Mouse (Mus musculus) liver, adult 2 months (tissue): ENCODE data around the gene Cacybp.

Experiments
- CTCF ChIP-seq: fragments of 200-500 bp; IDR thresholded peaks from 2 replicates; pipeline ENCODE4 v1.5.1; 2011; ENCODE audit warnings: low read depth, low read length, control low read depth
- POLR2A ChIP-seq: fragments of 200-500 bp; IDR thresholded peaks from 2 replicates; pipeline ENCODE4 v1.6.1; 2011; ENCODE audit warnings: low read length, control low read depth; ENCODE audit not compliant: insufficient read depth; ENCODE audit errors: extremely low read depth

GRCm38 (mm10) chr1:160158190-160158589 is 54.5 kb downstream of the Cacybp start:
- TF ChIP-seq CTCF (no peak), POLR2A (no peak)
